Mouse (Mus musculus) limb, embryonic 12.5 days (tissue): ENCODE measurements at regions not wholly inside any gene's neighbourhood (a gene's known extent, or its start where the extent isn't known, plus 50 kb on each side); places are given as distances from the start of the nearest gene placed in this dataset.

Experiments
- ATAC-seq: fragments of 200-750 bp; cut with Nextera tagmentation; 2 replicates; pipeline ENCODE4 v1.8.0; 2017; ENCODE audit warnings: low read depth, moderate TSS enrichment; ENCODE audit not compliant: insufficient number of reproducible peaks, insufficient read depth, low FRiP score, low TSS enrichment
- H3K27ac ChIP-seq: fragments of 300-500 bp; sonication (generic); 2 replicates; pipeline ENCODE4 v1.5.1; 2016; ENCODE audit warnings: mild to moderate bottlenecking, moderate library complexity
- H3K27me3 ChIP-seq: fragments of 300-500 bp; sonication (generic); 2 replicates; pipeline ENCODE4 v1.6.1; 2016; ENCODE audit warnings: mild to moderate bottlenecking, moderate library complexity
- H3K36me3 ChIP-seq: fragments of 300-500 bp; sonication (generic); 2 replicates; pipeline ENCODE4 v1.6.1; 2016; ENCODE audit warnings: mild to moderate bottlenecking, moderate library complexity
- H3K4me1 ChIP-seq: fragments of 300-500 bp; sonication (generic); replicated peaks from 2 replicates; pipeline ENCODE4 v1.6.1; 2016
- H3K4me2 ChIP-seq: fragments of 300-500 bp; sonication (generic); 2 replicates; pipeline ENCODE4 v1.6.1; 2016; ENCODE audit warnings: mild to moderate bottlenecking, moderate library complexity
- H3K4me3 ChIP-seq: fragments of 300-500 bp; sonication (generic); replicated peaks from 2 replicates; pipeline ENCODE4 v1.5.1; 2016; ENCODE audit warnings: mild to moderate bottlenecking
- H3K9ac ChIP-seq: fragments of 300-500 bp; sonication (generic); replicated peaks from 2 replicates; pipeline ENCODE4 v1.6.1; 2016; ENCODE audit warnings: mild to moderate bottlenecking, moderate library complexity
- H3K9me3 ChIP-seq: fragments of 300-500 bp; sonication (generic); 2 replicates; pipeline ENCODE4 v1.6.1; 2016; ENCODE audit warnings: mild to moderate bottlenecking, moderate library complexity
- WGBS: fragments of 180-500 bp; shearing (Covaris S2); methylation state at CpG from one replicate; pipeline ENCODE4 v1.1.7; 2016; 5-methylcytosine and 5-hydroxymethylcytosine counted together

GRCm38 (mm10) chr6:31200705-31201104 is 197.8 kb upstream of the Mkln1 start:
- no peak for ATAC-seq
- WGBS = 84% methylated on average over 3 of the region's 3 CpGs
- Histone ChIP-seq H3K36me3 (no peaks in the 10 kb centered on the region), H3K4me3 (no peak overlapping the region), H3K27ac (no peak overlapping the region), H3K4me1 (no peaks in the 10 kb centered on the region), H3K9me3 (no peaks in the 10 kb centered on the region), H3K27me3 (no peaks in the 10 kb centered on the region), H3K9ac (no peak overlapping the region), H3K4me2 (no peak overlapping the region)

- Histone ChIP-seq H3K4me1 (no peaks in the 10 kb centered on the region), H3K27ac (no peak overlapping the region), H3K36me3 (no peaks in the 10 kb centered on the region), H3K9ac (no peak overlapping the region), H3K4me2 (no peak overlapping the region), H3K9me3 (no peaks in the 10 kb centered on the region), H3K4me3 (no peak overlapping the region), H3K27me3 (no peaks in the 10 kb centered on the region)
- no peak for ATAC-seq
- 85% methylated on average over 4 of the region's 4 CpGs for WGBS
Measured at GRCm38 (mm10) chr6:31201375-31201972, 197.1 kb upstream of the Mkln1 start.

GRCm38 (mm10) chr6:31202594-31202993 is 195.9 kb upstream of the Mkln1 start:
- Histone ChIP-seq H3K9me3 (no peaks in the 10 kb centered on the region), H3K27ac (no peak overlapping the region), H3K36me3 (no peaks in the 10 kb centered on the region), H3K4me2 (no peak overlapping the region), H3K4me3 (no peak overlapping the region), H3K4me1 (no peaks in the 10 kb centered on the region), H3K27me3 (no peaks in the 10 kb centered on the region), H3K9ac (no peak overlapping the region)
- ATAC-seq = no peak

- Histone ChIP-seq H3K4me3 (no peak overlapping the region), H3K4me1 (no peaks in the 10 kb centered on the region), H3K9me3 (no peaks in the 10 kb centered on the region), H3K27ac (no peak overlapping the region), H3K27me3 (no peaks in the 10 kb centered on the region), H3K4me2 (no peak overlapping the region), H3K36me3 (no peaks in the 10 kb centered on the region), H3K9ac (no peak overlapping the region)
- WGBS = 90% methylated on average over 3 of the region's 3 CpGs
- ATAC-seq = no peak
Measured at GRCm38 (mm10) chr6:31204434-31204833, 194.1 kb upstream of the Mkln1 start.

- WGBS = 84% methylated on average over 4 of the region's 4 CpGs
- H3K27me3 ChIP-seq = 0 out of 2 replicates have a peak, but pooled peaks cover 1% of the 10 kb centered on the region
- no peaks in the 10 kb centered on the region for H3K4me1 ChIP-seq
- H3K9me3 ChIP-seq = no peaks in the 10 kb centered on the region
- no peaks in the 10 kb centered on the region for H3K36me3 ChIP-seq
- ATAC-seq = no peak
- no peak overlapping the region for H3K27ac ChIP-seq
- no peak overlapping the region for H3K4me2 ChIP-seq
- no peak overlapping the region for H3K9ac ChIP-seq
- H3K4me3 ChIP-seq = no peak overlapping the region
Measured at GRCm38 (mm10) chr6:31204839-31205238, 193.7 kb upstream of the Mkln1 start.

- H3K27ac ChIP-seq = no peak overlapping the region
- ATAC-seq = no peak
- H3K4me3 ChIP-seq = no peak overlapping the region
- 0 out of 2 replicates have a peak, but pooled peaks cover 3% of the 10 kb centered on the region for H3K27me3 ChIP-seq
- H3K36me3 ChIP-seq = no peaks in the 10 kb centered on the region
- WGBS = 71% methylated on average over 7 of the region's 7 CpGs
- H3K9ac ChIP-seq = no peak overlapping the region
- no peaks in the 10 kb centered on the region for H3K4me1 ChIP-seq
- H3K4me2 ChIP-seq = no peak overlapping the region
- no peaks in the 10 kb centered on the region for H3K9me3 ChIP-seq
Measured at GRCm38 (mm10) chr6:31206106-31206505, 192.4 kb upstream of the Mkln1 start.

- H3K9ac ChIP-seq = no peak overlapping the region
Measured at GRCm38 (mm10) chr6:31207231-31207630, 191.3 kb upstream of the Mkln1 start.

GRCm38 (mm10) chr6:31208224-31208623 is 190.3 kb upstream of the Mkln1 start:
- no peak overlapping the region for H3K4me2 ChIP-seq
- H3K4me3 ChIP-seq = no peak overlapping the region
- 89% methylated on average over 6 of the region's 6 CpGs for WGBS
- no peaks in the 10 kb centered on the region for H3K4me1 ChIP-seq
- no peak for ATAC-seq
- no peaks in the 10 kb centered on the region for H3K36me3 ChIP-seq
- H3K27ac ChIP-seq = no peak overlapping the region
- peaks cover 3% of the 10 kb centered on the region; the same call in 1 of the 2 replicates for H3K27me3 ChIP-seq
- H3K9me3 ChIP-seq = no peaks in the 10 kb centered on the region
- H3K9ac ChIP-seq = no peak overlapping the region

More at GRCm38 (mm10) chr6:31207231-31207630, 191.3 kb upstream of the Mkln1 start:
- Histone ChIP-seq H3K27ac (no peak overlapping the region), H3K4me2 (no peak overlapping the region), H3K4me3 (no peak overlapping the region), H3K9me3 (no peaks in the 10 kb centered on the region), H3K36me3 (no peaks in the 10 kb centered on the region), H3K4me1 (no peaks in the 10 kb centered on the region), H3K27me3 (0 out of 2 replicates have a peak, but pooled peaks cover 3% of the 10 kb centered on the region)
- no peak for ATAC-seq
- 70% methylated on average over 12 of the region's 12 CpGs for WGBS

GRCm38 (mm10) chr6:31209411-31210139 is 189.0 kb upstream of the Mkln1 start:
- H3K9me3 ChIP-seq = no peaks in the 10 kb centered on the region
- 82% methylated on average over 15 of the region's 15 CpGs for WGBS
- no peaks in the 10 kb centered on the region for H3K4me1 ChIP-seq
- no peaks in the 10 kb centered on the region for H3K36me3 ChIP-seq
- no peak overlapping the region for H3K4me2 ChIP-seq
- no peak overlapping the region for H3K27ac ChIP-seq
- no peak for ATAC-seq
- no peak overlapping the region for H3K9ac ChIP-seq
- H3K27me3 ChIP-seq = peaks cover 10% of the 10 kb centered on the region
- no peak overlapping the region for H3K4me3 ChIP-seq

- no peaks in the 10 kb centered on the region for H3K4me1 ChIP-seq
- H3K9me3 ChIP-seq = no peaks in the 10 kb centered on the region
- H3K9ac ChIP-seq = no peak overlapping the region
- H3K27ac ChIP-seq = no peak overlapping the region
- no peak overlapping the region for H3K4me3 ChIP-seq
- WGBS = 70% methylated on average over 7 of the region's 7 CpGs
- H3K27me3 ChIP-seq = peaks cover 16% of the 10 kb centered on the region
- no peak for ATAC-seq
- H3K4me2 ChIP-seq = no peak overlapping the region
- no peaks in the 10 kb centered on the region for H3K36me3 ChIP-seq
Measured at GRCm38 (mm10) chr6:31210209-31210714, 188.3 kb upstream of the Mkln1 start.

GRCm38 (mm10) chr6:31211091-31211490 is 187.4 kb upstream of the Mkln1 start:
- 81% methylated on average over 4 of the region's 4 CpGs for WGBS
- H3K4me1 ChIP-seq = peaks cover 3% of the 10 kb centered on the region
- ATAC-seq = no peak
- H3K4me2 ChIP-seq = no peak overlapping the region
- no peak overlapping the region for H3K27ac ChIP-seq
- no peak overlapping the region for H3K4me3 ChIP-seq
- H3K36me3 ChIP-seq = no peaks in the 10 kb centered on the region
- H3K27me3 ChIP-seq = peaks cover 24% of the 10 kb centered on the region
- H3K9ac ChIP-seq = no peak overlapping the region
- no peaks in the 10 kb centered on the region for H3K9me3 ChIP-seq
